Mouse (Mus musculus) gastrocnemius, postnatal 4 days (tissue): ENCODE results near the gene Adam21. TPM values are rescaled to one million over a fixed set of nuclear protein-coding genes. Genes with fewer than 3 reads are reported as not detected.
"Not testable (repeated sequence)": the region's sequence is repeated elsewhere in the genome, so short reads cannot be mapped to it uniquely, and the experiment has no call there.

Experiments used
- DNase-seq, 2 experiments: peaks; one replicate each; pipeline ENCODE4 v3.0.0; 2021 to 2022; ENCODE audit warnings: low spot score in 2 of 2, mixed read lengths in 2 of 2
- long read RNA-seq, 2 experiments: library from polyadenylated mRNA; stranded (forward); transcript quantifications; one replicate each; pipeline ENCODE4 v2.0.0; 2021
- total RNA-seq, 2 experiments: library from RNA; stranded (reverse); gene quantifications; 2 replicates each; pipeline ENCODE4 v1.2.3; 2021

Gene Adam21
- total RNA-seq, result under 1 TPM in 1 of 2 experiments, not detected in 1; 0.16 TPM
- long read RNA-seq, experiment 1, result 0 reads
- long read RNA-seq, experiment 2, result 0 reads

- no peak for DNase-seq
Measured at GRCm38 (mm10) chr12:81568374-81568773, at the start of gene Adam21. Gene Adam21, minus strand, starts transcription at chr12:81568474.

GRCm38 (mm10) chr12:81616980-81617379 is 48.7 kb upstream of the Adam21 start:
- DNase-seq, result no peak

GRCm38 (mm10) chr12:81615807-81616206 is 47.5 kb upstream of the Adam21 start:
- no peak for DNase-seq

GRCm38 (mm10) chr12:81609445-81609844 is 41.2 kb upstream of the Adam21 start:
- DNase-seq, result no peak

DNA sequence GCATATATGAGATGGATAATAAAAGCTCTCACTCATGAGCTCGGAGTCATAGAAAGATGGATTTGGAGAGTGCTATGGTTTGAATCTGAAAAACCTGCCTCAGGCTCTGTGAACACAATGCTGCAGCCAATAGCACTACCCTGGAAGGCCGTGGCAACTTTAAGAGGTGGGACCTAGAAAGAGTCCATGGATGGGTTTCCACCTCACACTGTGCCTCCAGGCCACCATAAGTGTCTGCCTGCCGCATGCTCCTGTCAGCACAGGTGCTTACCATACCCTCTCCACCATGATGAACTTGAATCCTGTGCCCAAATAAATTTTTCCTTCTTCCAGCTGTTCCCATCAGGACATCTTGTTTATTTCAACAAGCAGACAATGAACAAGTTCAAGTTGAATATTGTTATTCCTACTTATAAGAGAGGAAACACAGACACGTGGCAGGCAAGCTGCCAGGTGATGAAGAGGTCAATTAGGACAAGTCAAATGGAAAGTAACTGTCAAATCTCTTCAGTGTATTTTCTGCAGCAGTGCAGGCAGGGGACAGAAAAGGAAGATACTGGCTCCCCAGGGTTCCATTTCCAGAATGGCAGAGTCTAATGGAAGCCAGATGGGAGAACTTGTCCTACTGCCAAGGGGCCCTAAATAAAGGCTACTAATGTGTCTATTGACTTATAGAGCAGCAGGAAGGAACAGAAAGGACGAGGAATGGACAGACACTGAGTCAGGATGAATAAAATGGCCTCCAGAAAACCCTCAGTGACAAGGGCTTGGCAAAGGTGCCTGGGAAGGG is 36.9 kb upstream of the Adam21 start:
- DNase-seq, result no peak

DNA sequence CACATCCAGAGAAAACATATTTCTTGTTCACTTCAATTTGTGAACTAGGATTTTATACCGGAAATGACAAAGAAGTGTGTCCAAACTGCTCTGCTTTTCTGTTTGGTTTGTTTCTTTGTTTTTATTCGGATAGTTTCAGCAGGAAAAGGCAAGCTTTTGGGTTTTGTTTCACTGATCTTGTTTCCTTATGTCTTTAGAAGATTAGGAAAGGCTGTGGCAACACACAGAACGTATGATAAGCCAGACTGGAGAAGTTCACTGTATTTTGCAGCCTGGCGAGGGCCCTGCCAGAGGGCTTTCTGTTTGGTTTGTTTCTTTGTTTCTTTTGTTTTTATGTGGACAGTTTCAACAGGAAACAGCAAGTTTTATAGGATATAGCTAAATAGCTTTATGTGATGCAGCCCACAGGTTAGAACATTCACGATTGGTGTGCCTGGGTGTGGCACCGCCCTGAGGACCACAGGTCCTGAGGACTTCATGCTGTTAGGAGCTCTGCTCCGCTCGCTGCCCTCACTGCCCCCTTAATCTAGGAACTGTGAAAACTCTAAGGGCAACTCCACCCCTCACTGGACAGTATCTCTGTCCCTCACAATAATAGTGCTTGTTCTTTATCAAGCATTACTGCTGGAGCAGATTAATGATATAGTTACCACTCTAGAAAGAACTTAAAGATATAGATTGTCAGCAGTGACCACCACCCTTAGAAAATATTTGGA is 28.4 kb upstream of the Adam21 start:
- DNase-seq, result no peak

DNA sequence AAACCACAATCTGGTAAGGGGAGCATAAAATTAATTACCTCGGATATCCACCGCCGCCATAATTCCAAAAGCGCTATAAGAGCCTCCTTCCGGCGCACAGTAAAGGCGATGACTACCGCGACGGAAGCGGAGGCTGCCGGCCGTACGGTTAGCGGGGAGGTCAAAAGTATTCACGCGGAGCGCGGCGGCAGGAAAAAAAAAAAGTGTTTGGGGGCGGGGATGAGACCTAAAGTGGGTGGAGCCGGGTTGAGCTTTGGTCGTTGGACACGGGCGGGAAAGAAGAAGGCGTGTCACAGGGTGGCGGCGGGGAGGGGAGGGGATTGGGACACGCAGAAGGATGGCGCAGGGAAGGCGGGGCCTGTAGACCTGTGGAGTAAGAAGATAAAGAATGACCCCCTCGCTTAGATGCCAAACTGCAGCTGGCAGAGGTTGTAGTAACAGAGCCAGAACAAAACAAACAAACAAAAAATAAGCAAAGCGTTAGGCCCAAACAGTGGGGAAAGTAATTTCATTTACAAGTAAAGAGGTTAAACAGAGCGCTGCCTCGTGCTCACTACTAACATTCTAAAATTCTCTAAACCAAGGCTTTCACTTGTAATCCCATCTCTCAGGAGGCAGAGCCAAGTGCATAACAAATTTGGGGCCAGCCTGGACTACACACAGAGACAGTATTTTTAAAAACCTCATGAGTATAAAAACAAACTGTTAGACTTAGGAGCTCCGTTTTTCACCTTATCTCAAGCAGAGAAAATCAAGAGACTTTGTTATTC is 26.8 kb upstream of the Adam21 start, which contains the start of gene Med6:
Gene Med6, minus strand, starts transcription at position 107 of the 770 bp plus-strand sequence.
- peak; percentile 78 to 92 for DNase-seq

GRCm38 (mm10) chr12:81567931-81568330 is 343 bp downstream of the Adam21 start:
- no peak for DNase-seq

DNA sequence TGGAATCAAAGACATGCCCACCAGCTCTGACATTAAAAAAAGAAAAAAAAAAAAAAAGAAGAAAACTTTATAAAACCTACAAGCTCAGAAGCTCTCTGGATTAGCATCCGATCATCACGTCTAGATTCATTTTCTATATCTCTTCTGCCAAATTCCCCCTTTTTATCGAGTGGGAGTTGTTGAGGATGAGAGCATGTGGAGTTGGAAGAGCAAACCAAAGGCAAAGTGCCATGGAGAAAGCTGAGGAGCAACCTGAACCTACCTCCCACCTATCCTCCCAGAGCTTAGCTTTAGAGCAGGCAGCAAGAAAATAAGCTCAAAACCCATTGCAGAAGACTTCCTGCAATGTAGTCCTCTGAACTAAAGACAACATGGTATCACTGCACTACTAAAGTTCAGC is 4.1 kb downstream of the Adam21 start:
- DNase-seq, result no peak

- DNase-seq, result no peak
Measured at GRCm38 (mm10) chr12:81549286-81549685, 19.0 kb downstream of the Adam21 start.

DNA sequence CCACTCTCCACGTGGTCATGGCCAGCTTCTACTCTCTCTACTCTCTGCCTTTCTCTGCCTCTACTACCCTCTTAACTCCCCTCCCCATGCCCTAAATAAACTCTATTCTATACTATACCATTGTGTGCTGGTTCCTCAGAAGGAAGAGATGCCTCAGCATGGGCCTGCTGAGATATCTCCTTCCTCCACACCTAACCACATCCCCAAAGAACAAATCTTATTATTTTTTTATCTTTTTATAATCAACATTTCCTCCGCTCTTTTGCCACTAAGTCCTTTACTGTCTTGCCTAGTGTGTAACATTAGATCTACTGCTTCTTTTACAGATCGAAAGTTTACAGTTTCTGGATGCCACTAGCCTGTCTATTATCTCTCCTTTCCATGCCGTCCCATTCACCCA is 21.1 kb downstream of the Adam21 start:
- DNase-seq, result no peak

GRCm38 (mm10) chr12:81533029-81533419 is 35.2 kb downstream of the Adam21 start:
- DNase-seq, result no peak

GRCm38 (mm10) chr12:81532316-81533028 is 35.8 kb downstream of the Adam21 start, which contains the start of the genes Gm20498 and Synj2bp:
Gene Gm20498, minus strand, starts transcription at chr12:81532905.
Gene Synj2bp, minus strand, starts transcription at chr12:81532911.
- peak; percentile 61 to 76 for DNase-seq

GRCm38 (mm10) chr12:81530587-81530986 is 37.7 kb downstream of the Adam21 start:
- not testable (repeated sequence) for DNase-seq

Other genes with a start within 250 kb of the Adam21 start
- 10 to 100 TPM; 50.0 to 52.4 TPM for gene Slc8a3, start 235.3 kb downstream of the Adam21 start, total RNA-seq
- gene Gm4787, start 189.0 kb downstream of the Adam21 start, total RNA-seq, result 1 to 10 TPM; 1.2 to 1.8 TPM
- 1 to 10 TPM; 1.6 to 2.0 TPM for gene Adam4, start 146.5 kb downstream of the Adam21 start, total RNA-seq
- 10 to 100 TPM; 74.7 to 83.9 TPM for gene Cox16, start 83.3 kb downstream of the Adam21 start, total RNA-seq
- gene Gm20498, start 35.6 kb downstream of the Adam21 start, total RNA-seq, result 10 to 100 TPM; 23.2 to 28.2 TPM
- gene Synj2bp, start 35.6 kb downstream of the Adam21 start, total RNA-seq, result 10 to 100 TPM; 21.6 to 26.7 TPM
- gene Med6, start 26.5 kb upstream of the Adam21 start, total RNA-seq, result 10 to 100 TPM; 25.8 to 27.0 TPM
- gene Ttc9, start 62.8 kb upstream of the Adam21 start, total RNA-seq, result 10 to 100 TPM; 27.3 to 31.0 TPM
- gene Map3k9, start 212.7 kb upstream of the Adam21 start, total RNA-seq, result under 1 TPM; 0.34 to 0.41 TPM